Mouse (Mus musculus) intestine, embryonic 14.5 days (tissue): ENCODE data around the gene Wdr82. TPM values are rescaled to one million over a fixed set of nuclear protein-coding genes. Genes with fewer than 3 reads are reported as not detected.

Source experiments
- ATAC-seq: fragments of 200-750 bp; cut with Nextera tagmentation; replicated peaks from 2 replicates; pipeline ENCODE4 v1.8.0; 2017; ENCODE audit warnings: low read depth, moderate number of reproducible peaks, moderate TSS enrichment, moderate library complexity; ENCODE audit not compliant: low FRiP score, low TSS enrichment
- DNase-seq: peaks from one replicate; pipeline ENCODE4 v3.0.0-alpha.2; 2018; ENCODE audit warnings: low spot score
- H3K27ac ChIP-seq: fragments of 300-500 bp; sonication (generic); 2 replicates; pipeline ENCODE4 v1.5.1; 2014; ENCODE audit warnings: low read depth, mild to moderate bottlenecking, control low read depth
- H3K27me3 ChIP-seq: fragments of 300-500 bp; sonication (generic); replicated peaks from 2 replicates; pipeline ENCODE4 v1.6.1; 2014; ENCODE audit warnings: low read length, control low read depth; ENCODE audit not compliant: control insufficient read depth, insufficient read depth
- H3K36me3 ChIP-seq: fragments of 300-500 bp; sonication (generic); 2 replicates; pipeline ENCODE4 v1.6.1; 2014; ENCODE audit warnings: low read length, control low read depth; ENCODE audit not compliant: control insufficient read depth, insufficient read depth
- H3K4me1 ChIP-seq: fragments of 300-500 bp; sonication (generic); replicated peaks from 2 replicates; pipeline ENCODE4 v1.6.1; 2014; ENCODE audit warnings: low read length, control low read depth, mixed read lengths; ENCODE audit not compliant: control insufficient read depth, insufficient read depth
- H3K4me2 ChIP-seq: fragments of 300-500 bp; sonication (generic); 2 replicates; pipeline ENCODE4 v1.6.1; 2014; ENCODE audit warnings: low read length
- H3K4me3 ChIP-seq: fragments of 300-500 bp; sonication (generic); 2 replicates; pipeline ENCODE4 v1.5.1; 2014; ENCODE audit warnings: low read depth, low read length, control low read depth, mixed read lengths
- H3K9ac ChIP-seq: fragments of 300-500 bp; sonication (generic); 2 replicates; pipeline ENCODE4 v1.6.1; 2014; ENCODE audit warnings: mild to moderate bottlenecking, low read length
- H3K9me3 ChIP-seq: fragments of 300-500 bp; sonication (generic); 2 replicates; pipeline ENCODE4 v1.6.1; 2016; ENCODE audit warnings: low read length, control low read depth; ENCODE audit not compliant: control insufficient read depth
- WGBS: fragments of 180-500 bp; shearing (Covaris S2); extraction: QIAGEN DNeasy Blood & Tissue Kit; methylation state at CpG from one replicate; pipeline ENCODE4 v1.1.7; 2014; 5-methylcytosine and 5-hydroxymethylcytosine counted together
- polyA plus RNA-seq: library from polyadenylated mRNA; unstranded; fragments of >200 nt; fragmentation: Nextera tagmentation; extraction: Ambion mirVana; gene quantifications from 2 replicates; pipeline ENCODE4 v1.2.1, GENCODE M21; 2014

Gene Wdr82
- polyA plus RNA-seq, 1 experiment from 2014 or later, result 23.8 TPM

DNA sequence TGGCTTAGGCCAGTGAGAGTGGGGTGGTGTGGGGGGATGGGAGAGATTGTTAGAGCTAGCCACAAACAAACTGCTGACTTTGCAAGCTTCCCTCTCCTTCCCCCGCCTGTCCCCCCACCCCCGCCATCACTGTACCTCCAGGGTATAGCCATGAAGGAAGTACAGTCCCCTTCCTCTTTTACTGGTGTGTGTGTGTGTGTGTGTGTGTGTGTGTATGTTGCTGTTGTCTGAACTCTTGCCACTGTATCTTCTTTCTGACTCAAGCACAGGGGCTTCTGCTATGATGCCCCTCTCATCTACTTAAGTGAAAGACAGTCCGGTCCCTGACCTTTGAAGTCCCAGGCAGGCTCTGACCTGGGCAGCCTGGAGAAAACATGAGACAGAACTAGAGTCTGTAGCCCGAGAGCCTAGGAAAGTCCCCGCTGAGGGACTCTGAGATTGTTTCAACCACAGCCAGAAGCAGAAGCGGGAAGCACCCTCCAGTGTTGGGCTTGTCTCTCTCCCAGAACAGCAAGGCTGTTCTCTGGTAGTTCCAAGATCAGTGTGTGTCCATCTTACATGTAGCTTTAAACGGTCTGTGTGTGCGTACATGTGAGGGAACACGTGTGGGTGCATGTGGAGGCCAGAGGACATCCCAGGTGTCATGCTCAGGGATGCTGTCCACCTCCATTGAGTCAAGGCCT, 59.5 kb downstream of the Wdr82 start:
- WGBS, result 81% methylated on average over 9 of the region's 9 CpGs

DNA sequence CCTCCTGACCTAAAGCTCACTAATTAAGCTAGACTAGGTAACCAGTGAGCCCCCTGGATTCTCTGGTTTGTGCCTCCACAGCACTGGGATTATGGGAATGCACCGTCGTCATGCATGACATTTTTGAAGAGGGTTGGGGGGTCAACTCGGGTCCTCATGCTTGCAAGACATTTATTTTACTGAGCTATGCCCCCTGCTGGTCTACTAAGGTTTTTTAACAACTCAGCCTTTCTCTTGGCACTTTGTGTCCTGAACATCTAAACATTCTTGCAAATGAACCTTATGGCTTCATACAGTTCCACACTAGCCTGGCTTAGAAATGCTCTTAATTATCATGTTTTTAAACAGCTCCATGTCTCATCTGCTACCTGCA, 60.0 kb downstream of the Wdr82 start:
- ATAC-seq (no peak), DNase-seq (no peak)
- 50% methylated on average over 3 of the region's 3 CpGs for WGBS
- H3K4me2 ChIP-seq, result no peak overlapping the region
- H3K27ac ChIP-seq, result no peak overlapping the region
- H3K9me3 ChIP-seq, result no peaks in the 10 kb centered on the region
- H3K27me3 ChIP-seq, result no peaks in the 10 kb centered on the region
- peaks cover 10% of the 10 kb centered on the region for H3K4me1 ChIP-seq
- no peak overlapping the region for H3K9ac ChIP-seq
- H3K36me3 ChIP-seq, result peaks cover 35% of the 10 kb centered on the region
- H3K4me3 ChIP-seq, result no peak overlapping the region

More for the DNA sequence above, 59.5 kb downstream of the Wdr82 start:
- H3K27me3 ChIP-seq, result peaks cover 5% of the 10 kb centered on the region; the same call in 1 of the 2 replicates
- no peak overlapping the region for H3K4me2 ChIP-seq
- DNase-seq (no peak), ATAC-seq (no peak)
- peaks cover 12% of the 10 kb centered on the region for H3K4me1 ChIP-seq
- H3K9ac ChIP-seq, result no peak overlapping the region
- H3K9me3 ChIP-seq, result no peaks in the 10 kb centered on the region
- H3K4me3 ChIP-seq, result no peak overlapping the region
- H3K27ac ChIP-seq, result no peak overlapping the region
- H3K36me3 ChIP-seq, result peaks cover 30% of the 10 kb centered on the region

DNA sequence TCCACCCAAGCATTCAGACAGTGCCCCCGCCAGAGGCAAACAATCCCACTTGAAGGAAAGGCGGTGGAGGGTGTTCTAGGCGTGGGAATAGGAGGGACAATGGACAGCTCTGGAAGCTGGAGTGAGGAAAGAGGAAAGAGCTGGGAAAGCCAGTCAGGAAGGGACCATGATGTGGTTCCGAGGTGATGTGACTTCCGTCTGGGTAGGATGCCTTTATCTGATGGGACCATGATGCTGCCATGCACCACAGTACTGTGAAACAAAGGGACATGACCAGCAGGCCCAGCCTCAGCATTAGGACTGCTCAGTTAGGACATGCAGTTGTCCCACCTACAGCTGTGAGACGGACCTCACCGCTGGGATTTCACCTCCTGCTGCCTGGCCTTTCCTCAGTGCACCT, 60.5 kb downstream of the Wdr82 start:
- no peaks in the 10 kb centered on the region for H3K27me3 ChIP-seq
- 73% methylated on average over 7 of the region's 7 CpGs for WGBS
- H3K4me1 ChIP-seq, result peaks cover 5% of the 10 kb centered on the region
- H3K4me3 ChIP-seq, result no peak overlapping the region
- no peak overlapping the region for H3K4me2 ChIP-seq
- no peak overlapping the region for H3K9ac ChIP-seq
- ATAC-seq (no peak), DNase-seq (no peak)
- H3K36me3 ChIP-seq, result peaks cover 40% of the 10 kb centered on the region
- H3K9me3 ChIP-seq, result no peaks in the 10 kb centered on the region
- H3K27ac ChIP-seq, result no peak overlapping the region

DNA sequence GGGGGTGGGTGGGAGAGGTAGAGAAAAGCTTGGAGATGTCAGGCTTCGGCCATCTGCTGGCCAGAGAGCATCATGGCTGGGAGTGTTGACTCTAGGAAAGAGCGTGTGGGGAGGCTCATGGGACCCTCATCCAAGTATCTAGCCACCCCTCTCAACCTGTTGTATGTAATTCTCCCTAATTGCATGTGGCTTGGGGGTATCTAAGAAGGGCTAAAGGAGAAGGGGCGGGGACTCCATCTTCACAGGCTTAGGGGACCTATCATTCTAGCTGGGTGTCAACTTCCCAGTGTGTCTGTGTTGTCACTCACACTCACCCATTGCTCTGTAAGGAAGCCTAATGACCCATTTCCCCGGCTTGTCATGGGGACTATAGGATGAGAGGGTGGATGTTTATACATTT, 61.1 kb downstream of the Wdr82 start:
- Histone ChIP-seq H3K4me2 (no peak overlapping the region), H3K27ac (no peak overlapping the region), H3K4me1 (peaks cover 4% of the 10 kb centered on the region), H3K27me3 (no peaks in the 10 kb centered on the region), H3K9ac (no peak overlapping the region), H3K36me3 (peaks cover 46% of the 10 kb centered on the region), H3K4me3 (no peak overlapping the region), H3K9me3 (no peaks in the 10 kb centered on the region)
- WGBS, result 69% methylated on average over 4 of the region's 4 CpGs
- DNase-seq, result no peak
- ATAC-seq, result no peak

DNA sequence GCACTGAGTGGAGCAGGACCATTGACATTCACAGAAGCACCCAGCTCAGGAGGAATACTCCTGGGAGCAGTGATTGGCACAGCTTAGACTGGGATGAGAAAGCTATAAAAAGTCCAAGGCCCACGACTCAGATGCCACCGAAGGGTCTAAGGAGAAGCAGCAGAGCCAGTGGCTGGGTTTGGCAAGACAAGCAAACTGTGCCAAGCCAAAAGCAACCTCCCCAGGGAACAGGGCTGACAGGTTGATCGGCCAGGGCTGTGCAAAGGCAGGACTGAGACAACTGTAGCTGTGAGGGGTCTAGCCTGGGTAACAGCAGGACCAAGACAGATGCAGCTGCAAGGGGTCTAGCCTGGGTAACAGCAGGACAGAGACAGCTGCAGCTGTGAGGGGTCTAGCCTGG, 62.2 kb downstream of the Wdr82 start:
- Histone ChIP-seq H3K9me3 (no peaks in the 10 kb centered on the region), H3K4me1 (no peaks in the 10 kb centered on the region), H3K9ac (no peak overlapping the region), H3K4me2 (no peak overlapping the region), H3K27ac (no peak overlapping the region), H3K27me3 (no peaks in the 10 kb centered on the region), H3K4me3 (no peak overlapping the region), H3K36me3 (peaks cover 58% of the 10 kb centered on the region)
- ATAC-seq (no peak), DNase-seq (no peak)
- 95% methylated on average over 3 of the region's 3 CpGs for WGBS

DNA sequence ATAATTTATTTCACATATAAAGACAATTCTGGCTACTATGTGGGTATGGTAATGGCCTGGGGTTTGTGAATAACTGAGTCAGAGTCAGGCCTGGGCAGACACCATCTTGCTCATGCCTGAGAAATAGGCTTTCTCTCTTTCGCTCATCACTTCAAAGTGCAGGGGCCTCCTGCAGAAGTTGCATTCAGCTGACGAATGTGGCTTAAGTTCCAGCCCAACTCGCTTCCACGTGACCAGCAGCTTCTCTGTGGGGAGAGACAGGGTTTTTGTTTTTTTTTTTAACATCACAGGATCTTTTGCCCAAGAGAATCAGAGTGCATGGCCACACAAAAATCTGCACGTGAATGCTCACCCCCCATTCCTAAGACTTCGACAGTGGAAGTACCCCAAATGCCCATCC, 63.2 kb downstream of the Wdr82 start:
- Histone ChIP-seq H3K4me2 (no peak overlapping the region), H3K9me3 (no peaks in the 10 kb centered on the region), H3K4me1 (no peaks in the 10 kb centered on the region), H3K36me3 (peaks cover 68% of the 10 kb centered on the region), H3K4me3 (no peak overlapping the region), H3K27me3 (no peaks in the 10 kb centered on the region), H3K9ac (no peak overlapping the region), H3K27ac (no peak overlapping the region)
- no peak for ATAC-seq
- DNase-seq, result no peak
- 78% methylated on average over 6 of the region's 6 CpGs for WGBS

DNA sequence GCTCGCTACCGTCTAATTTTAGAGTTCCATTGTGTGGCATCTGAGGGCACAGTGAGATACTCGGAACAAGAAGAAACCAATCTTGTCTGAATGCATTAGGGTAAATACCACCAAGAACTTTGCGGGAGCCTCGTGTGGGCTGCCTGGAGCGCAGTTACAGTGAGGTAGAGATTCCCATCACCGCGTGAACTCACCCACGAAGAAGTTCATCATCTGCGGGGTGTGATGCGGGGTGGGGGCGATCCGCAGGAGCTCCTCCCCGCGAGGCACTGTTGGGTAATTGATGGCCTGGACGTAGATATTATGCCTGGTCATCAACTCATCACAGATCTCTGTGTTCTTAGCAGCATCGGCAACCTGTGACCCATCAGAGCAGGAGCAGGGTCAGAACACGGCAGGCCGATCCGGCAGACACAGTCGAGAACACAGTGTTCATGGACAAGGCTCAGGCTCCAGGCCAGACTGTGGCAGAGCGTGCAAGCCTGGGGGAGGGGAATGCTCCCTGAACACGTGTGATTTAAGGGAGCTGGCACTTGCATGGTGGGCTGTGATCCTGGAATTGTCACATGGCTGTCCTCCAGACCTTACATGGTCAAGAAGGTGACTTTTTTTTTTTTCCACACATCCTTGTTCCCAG, 64.6 kb downstream of the Wdr82 start:
- ATAC-seq (no peak), DNase-seq (no peak)
- Histone ChIP-seq H3K27me3 (no peaks in the 10 kb centered on the region), H3K27ac (no peak overlapping the region), H3K4me3 (no peak overlapping the region), H3K9me3 (no peaks in the 10 kb centered on the region), H3K9ac (no peak overlapping the region), H3K4me2 (no peak overlapping the region), H3K4me1 (no peaks in the 10 kb centered on the region), H3K36me3 (peaks cover 80% of the 10 kb centered on the region)
- 89% methylated on average over 23 of the region's 23 CpGs for WGBS

DNA sequence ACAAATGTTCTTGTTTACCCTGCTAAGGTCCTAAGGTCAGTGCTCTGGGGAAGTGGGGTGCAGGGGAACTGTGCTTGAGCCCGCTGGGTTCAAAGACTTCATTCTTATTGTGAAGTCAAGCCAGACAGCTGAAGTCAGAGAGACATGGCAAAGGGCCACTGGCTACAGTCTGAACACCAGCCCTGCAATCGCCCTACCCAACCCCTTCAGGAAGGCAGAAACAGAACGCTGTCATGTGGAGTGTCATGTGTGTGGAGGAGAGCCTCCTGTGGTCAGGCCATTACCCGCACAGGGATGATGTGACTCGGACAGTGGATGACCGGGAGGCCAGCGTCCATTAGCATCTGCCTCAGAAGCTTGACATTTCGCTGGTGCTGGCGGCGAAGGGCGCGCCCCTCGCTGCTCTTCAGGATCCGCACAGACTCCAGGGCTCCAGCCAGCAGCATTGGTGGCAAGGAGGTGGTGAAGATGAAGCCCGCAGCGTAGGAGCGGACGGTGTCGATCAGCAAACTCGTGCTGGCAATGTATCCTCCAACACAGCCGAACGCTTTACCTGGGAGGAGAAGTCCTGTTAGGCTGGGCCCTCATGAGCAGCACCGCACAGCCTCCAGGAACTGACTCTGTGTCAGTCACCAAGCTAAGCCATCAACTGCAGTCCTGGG, 65.6 kb downstream of the Wdr82 start:
- ATAC-seq (no peak), DNase-seq (no peak)
- no peaks in the 10 kb centered on the region for H3K4me1 ChIP-seq
- H3K27ac ChIP-seq, result no peak overlapping the region
- H3K9me3 ChIP-seq, result no peaks in the 10 kb centered on the region
- H3K4me2 ChIP-seq, result no peak overlapping the region
- no peak overlapping the region for H3K9ac ChIP-seq
- H3K36me3 ChIP-seq, result peaks cover 90% of the 10 kb centered on the region
- 94% methylated on average over 23 of the region's 23 CpGs for WGBS
- no peaks in the 10 kb centered on the region for H3K27me3 ChIP-seq
- H3K4me3 ChIP-seq, result no peak overlapping the region
